Mouse (Mus musculus) forelimb bud, embryonic 11.5 days (tissue): ENCODE results near the gene Gm20379.
A peak's percentile ranks its signal among the peaks of the same experiment; 100 is the strongest.

Experiments used
- DNase-seq: peaks from one replicate; pipeline ENCODE4 v3.0.0-alpha.2; 2012; ENCODE audit warnings: low read depth, low spot score

Gene Gm20379

GRCm38 (mm10) chr13:92336857-92337256, 31.1 kb downstream of the Gm20379 start:
- no peak for DNase-seq

GRCm38 (mm10) chr13:92337773-92338462, 32.1 kb downstream of the Gm20379 start:
- no peak for DNase-seq

GRCm38 (mm10) chr13:92339787-92340186, 34.0 kb downstream of the Gm20379 start:
- DNase-seq: no peak

- no peak for DNase-seq
Measured at GRCm38 (mm10) chr13:92344033-92344432, 38.3 kb downstream of the Gm20379 start.

- DNase-seq: no peak
Measured at GRCm38 (mm10) chr13:92346338-92346737, 40.6 kb downstream of the Gm20379 start.

- no peak for DNase-seq
Measured at GRCm38 (mm10) chr13:92351100-92351499, 45.3 kb downstream of the Gm20379 start.

GRCm38 (mm10) chr13:92353956-92354355, 48.2 kb downstream of the Gm20379 start:
- no peak for DNase-seq

- DNase-seq: peak; percentile 97
Measured at GRCm38 (mm10) chr13:92354456-92355271, 48.9 kb downstream of the Gm20379 start, which contains the start of the genes Dhfr and Msh3. Gene Dhfr (plus strand): TSS chr13:92354726. Gene Msh3 (minus strand): TSS chr13:92355003.

GRCm38 (mm10) chr13:92355272-92355643, 49.5 kb downstream of the Gm20379 start:
- DNase-seq: no peak

GRCm38 (mm10) chr13:92356376-92356775, 50.6 kb downstream of the Gm20379 start:
- no peak for DNase-seq
